Mouse (Mus musculus): Measurements from ENCODE around the gene Dchs2.

Dchs2 gene

DNA sequence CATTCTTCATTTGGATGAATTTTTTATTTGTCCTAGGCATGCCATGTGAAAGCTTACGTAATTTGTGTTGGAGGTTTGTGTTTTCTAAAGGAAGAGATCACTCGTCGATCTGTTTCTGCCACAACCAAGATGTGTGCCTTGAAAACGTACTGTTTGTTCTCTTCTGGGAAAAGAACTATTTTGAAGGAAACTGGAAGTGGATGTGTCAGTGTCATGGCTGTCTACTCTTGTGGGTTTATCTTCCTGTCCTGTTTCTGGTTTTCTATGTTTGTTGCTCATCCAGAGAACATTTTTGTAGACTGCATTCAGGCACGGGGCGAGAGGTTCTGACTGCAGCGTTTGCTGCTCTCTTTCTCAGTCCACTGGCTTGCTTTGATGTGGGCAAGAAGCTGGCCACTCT is 124.2 kb downstream of the Dchs2 start:
- no peak for DNase-seq (ENCODE audit: low spot score in 2 of 2)

DNA sequence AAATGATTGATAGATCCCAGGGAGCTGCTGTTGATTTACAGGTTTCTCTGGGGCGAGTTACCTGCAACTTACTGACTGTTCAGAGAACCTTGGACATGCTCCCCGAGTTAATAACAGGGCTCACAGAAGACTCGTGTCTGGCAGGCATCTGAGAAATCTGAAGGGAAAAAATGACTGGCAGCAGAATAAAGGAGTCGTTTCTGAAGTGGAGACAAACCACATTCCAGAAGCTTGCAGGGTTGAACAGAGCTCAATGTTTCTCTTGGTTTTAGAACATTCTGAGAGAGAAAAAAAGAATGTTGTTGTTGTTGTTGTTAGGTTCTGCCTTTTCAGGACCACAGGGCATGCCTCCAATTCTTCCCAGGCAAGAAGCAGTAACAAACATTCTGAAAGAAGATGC is 131.7 kb downstream of the Dchs2 start:
- DNase-seq (ENCODE audit: low spot score in 2 of 2): no peak

DNA sequence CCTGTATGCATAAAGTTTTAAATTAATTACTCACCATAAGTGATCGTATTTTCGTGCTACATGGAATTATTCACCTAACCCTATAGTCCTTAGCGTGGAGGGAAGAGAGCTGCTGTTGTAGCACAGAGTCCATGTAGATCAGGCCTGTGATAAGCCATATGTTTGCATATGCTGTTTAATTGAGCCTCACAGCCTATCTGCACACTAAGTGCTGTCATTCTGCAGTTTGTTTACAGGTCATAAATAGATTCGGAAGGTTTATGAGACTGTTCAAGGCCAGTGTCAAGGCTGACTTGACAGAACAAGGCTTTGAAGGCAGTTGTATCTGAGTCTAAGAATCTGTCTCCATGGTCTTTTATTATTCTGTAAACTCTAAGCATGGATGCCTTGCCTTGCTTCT is 138.3 kb downstream of the Dchs2 start:
- DNase-seq (ENCODE audit: low spot score in 2 of 2): no peak

DNA sequence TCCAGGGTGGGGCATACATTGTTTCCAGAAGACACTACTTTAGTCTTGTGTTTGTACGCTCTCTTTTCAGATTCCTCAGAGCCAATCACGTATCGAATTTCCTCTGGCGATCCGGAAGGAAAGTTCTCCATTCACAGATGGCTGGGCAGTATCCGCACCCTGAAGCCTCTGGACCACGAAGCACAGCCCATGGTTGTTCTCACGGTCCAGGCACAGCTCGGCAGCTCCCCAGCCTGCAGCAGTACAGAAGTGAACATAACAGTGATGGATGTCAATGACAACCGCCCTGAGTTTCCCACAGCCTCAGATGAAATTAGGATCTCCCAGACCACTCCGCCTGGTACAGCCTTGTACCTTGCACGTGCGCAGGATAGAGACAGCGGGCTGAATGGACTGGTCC is 142.5 kb downstream of the Dchs2 start:
- DNase-seq (ENCODE audit: low spot score in 2 of 2): no peak

DNA sequence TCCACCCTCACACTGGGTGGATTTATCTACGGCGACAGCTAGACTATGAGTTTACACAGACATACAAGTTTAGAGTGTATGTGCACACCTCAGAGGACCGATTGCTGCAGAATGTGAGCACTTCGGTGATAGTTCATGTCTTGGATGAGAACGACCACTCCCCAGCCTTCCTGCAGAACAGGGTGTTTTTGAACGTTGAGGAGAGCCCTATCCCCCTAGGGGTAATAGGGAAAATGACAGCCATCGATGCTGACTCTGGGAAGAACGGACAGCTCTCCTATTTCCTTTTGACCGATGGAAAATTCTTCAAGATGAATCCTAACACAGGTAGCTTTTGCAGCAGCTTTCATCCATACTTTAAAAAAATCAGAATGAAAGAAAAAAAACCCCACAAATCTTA is 143.2 kb downstream of the Dchs2 start:
- DNase-seq (ENCODE audit: low spot score in 2 of 2): no peak

DNA sequence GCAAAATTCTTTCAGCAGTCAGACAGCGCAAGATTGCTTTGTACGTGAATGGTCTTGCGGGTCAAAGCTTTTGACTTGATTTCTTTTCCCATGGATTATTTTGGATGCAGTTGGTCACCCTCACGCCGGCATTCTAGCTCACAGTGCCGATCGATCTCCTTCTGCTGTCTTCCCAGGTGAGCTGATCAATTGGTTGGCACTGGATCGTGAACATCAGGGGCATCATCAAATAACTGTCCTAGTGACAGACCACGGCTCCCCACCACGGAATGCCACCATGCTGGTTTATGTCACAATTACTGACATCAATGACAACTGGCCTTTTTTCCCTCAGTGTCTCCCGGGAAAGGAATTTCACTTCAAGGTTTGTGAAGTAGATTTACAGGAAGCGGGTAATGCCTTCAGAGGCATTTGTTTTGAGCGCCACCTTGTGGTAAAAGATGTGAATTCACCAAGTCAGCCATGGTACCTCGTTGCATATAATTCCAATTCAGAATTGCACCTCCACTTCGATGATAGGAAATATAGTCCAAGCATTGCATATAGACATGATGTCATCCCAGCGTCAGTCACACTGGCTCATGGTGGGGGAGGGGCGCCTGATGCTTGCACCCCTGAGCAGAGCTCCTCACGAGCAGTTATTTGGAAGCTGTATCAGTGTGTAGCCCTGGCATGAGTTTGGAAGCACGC is 146.0 kb downstream of the Dchs2 start:
- DNase-seq (ENCODE audit: low spot score in 2 of 2): peak; percentile 62 to 88

DNA sequence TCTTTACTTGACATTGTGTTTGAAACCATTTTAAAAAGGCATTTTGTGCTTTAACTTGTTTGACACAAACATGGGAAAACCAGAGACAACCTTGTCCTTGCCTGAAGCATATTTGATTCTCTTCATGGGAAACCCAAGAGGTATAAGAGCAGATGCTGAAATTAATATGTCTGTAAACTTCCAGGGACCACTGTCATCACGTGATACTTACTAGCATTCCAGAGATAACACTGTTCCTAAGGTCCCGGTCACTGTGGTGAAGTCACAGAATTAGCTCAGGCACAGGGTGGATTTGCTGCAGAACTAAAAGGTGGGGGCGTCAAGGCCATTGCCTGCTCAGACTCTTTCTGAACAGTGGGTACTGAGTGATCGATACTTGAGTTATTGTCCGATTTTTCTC is 148.0 kb downstream of the Dchs2 start:
- DNase-seq (ENCODE audit: low spot score in 2 of 2): no peak

DNA sequence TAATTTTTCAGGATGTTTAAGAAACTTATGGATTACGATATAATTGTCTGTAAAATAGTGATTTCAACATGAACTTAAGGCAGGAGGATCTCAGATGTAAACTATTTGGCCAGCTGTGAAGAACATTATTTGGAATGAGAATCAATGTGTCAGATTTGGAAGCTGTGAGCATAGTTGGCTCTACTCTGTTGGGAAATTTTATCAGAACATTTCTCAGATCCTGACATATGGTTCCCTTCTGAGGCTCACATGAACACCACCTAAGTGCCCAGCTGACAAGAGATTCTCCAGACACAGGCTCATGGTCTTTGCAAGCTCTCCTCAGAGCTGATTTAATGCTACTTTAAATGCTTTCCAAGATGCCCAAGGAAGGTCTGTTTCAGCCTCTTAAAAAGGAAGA is 156.1 kb downstream of the Dchs2 start:
- no peak for DNase-seq (ENCODE audit: low spot score in 2 of 2)

DNA sequence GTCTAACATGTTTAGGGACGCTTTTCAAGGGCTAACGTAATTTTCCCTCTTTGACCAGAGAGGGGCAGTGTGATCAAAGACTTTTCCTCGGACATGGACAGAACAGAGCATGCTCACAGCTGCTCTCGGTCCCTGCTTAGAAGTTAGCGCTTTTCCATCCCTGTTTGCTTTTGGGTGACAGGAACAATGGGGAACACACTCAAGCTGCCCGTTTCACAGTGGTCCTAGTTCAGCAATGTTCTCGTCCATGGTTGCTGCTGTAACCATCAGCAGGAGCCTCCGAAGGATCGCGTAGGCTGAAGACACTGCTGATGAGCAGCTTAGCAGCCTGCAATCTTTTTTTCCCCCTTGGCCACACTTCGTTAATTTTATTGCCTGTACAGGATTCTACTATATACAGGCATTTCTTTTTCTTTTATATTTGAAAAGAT is 159.2 kb downstream of the Dchs2 start:
- peak; percentile 48 to 78 for DNase-seq (ENCODE audit: low spot score in 2 of 2)

GRCm38 (mm10) chr3:83288118-83288840 is 160.5 kb downstream of the Dchs2 start:
- DNase-seq (ENCODE audit: low spot score in 2 of 2): no peak

DNA sequence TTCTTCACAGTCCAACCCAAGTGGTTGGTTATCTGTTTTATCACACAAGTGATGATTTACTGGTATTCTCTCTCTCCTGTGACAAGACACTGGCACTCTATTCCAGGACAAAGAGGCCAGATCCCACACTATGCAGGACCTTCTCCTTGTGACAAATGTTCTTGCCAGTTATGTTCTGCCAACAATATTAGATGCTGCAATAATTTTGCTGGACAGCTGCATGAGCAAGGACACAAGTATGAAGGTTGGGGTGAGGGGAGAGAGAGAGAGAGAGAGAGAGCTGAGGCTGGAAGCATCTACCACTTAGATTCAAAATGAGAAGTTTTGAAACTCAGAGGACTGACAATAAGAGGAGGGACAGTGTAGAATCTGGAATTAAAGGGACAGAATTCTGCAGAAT is 162.7 kb downstream of the Dchs2 start:
- DNase-seq (ENCODE audit: low spot score in 2 of 2): no peak

DNA sequence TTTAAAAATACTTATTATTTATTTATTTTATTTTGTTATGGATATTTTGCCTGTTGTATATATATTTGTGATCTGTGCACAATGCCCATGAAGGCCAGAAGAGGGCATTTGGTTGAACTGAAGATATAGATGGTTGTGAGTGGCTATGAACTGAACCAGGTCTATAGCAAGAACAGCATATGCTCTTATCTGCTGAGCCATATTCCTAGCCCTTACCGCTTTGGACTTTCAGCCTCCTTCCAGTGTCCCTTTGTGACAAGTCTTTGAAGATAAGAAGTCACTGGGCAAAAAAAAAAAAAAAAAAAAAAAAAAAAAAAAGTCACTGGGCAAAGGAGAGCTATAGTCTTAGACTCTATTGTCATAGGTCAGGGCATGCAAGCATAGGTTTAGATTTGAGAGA is 163.2 kb downstream of the Dchs2 start:
- DNase-seq (ENCODE audit: low spot score in 2 of 2): no peak

GRCm38 (mm10) chr3:83299783-83300382 is 172.1 kb downstream of the Dchs2 start:
- no peak for DNase-seq (ENCODE audit: low spot score in 2 of 2)

- no peak for DNase-seq (ENCODE audit: low spot score in 2 of 2)
Measured at GRCm38 (mm10) chr3:83303876-83304275, 176.1 kb downstream of the Dchs2 start.

DNA sequence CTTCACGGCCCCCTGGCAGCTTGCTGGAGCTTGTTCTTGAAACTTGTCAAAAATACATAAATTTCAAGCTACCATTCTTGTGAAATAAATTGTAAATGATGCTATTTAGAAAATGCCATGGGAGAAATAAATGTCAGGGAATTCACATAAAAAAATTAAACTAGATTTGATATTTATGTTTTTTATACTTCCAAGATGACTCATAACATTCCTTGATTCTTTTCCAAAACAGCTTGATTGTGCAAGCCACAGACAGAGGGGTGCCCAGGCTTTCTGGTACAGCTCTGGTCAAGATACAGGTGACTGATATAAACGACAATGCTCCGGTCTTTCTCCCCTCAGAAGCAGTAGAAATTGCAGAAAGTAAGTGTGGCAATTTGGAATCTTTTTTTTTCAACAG is 218.2 kb downstream of the Dchs2 start:
- DNase-seq (ENCODE audit: low spot score in 2 of 2): no peak

- no peak for DNase-seq (ENCODE audit: low spot score in 2 of 2)
Measured at GRCm38 (mm10) chr3:83368500-83369068, 240.8 kb downstream of the Dchs2 start.

- no peak for DNase-seq (ENCODE audit: low spot score in 2 of 2)
Measured at GRCm38 (mm10) chr3:83369871-83370270, 242.1 kb downstream of the Dchs2 start.

DNA sequence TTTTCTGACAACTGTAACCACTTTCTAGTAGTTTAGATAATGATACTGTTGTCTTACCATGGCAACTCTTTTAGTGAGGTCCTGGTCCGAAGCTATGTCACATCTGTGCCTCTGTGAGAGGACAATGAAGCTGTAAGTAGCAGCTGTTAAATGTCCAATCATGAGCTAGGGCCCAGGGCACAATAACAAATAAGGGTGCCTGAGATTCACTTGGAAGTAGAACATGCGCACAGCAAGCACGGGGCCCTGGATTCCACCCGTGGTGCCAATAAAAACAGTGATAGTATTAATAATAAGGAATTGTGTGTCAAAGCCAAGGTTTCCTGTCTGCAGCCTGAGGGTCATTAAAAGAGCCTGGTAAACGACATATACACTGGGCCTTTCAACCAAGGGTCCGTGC is 246.6 kb downstream of the Dchs2 start:
- no peak for DNase-seq (ENCODE audit: low spot score in 2 of 2)

DNA sequence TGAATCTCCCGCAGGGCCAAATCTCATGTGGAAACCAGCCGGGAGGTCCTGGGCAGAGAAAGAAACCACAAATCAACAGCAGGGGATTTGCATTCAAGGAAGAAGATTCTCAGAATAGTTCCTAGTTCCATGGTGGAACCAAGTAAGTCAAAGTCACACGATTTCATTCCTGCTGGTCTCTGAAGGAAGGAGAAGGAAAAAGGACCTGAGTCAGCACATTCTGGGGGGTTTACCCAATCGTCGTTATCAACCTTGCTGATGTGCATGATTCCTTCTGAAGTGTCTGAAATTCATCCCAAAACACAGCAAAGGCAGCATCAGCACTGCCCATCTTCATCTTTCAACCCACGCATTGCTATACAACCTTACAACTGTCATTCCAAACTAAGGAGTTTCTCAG is 249.1 kb downstream of the Dchs2 start:
- no peak for DNase-seq (ENCODE audit: low spot score in 2 of 2)
